Mouse (Mus musculus) neural tube, embryonic 15.5 days (tissue): ENCODE data around the gene Tpmt. TPM values are rescaled to one million over a fixed set of nuclear protein-coding genes. Genes with fewer than 3 reads are reported as not detected.

Experiments used
- polyA plus RNA-seq: library from polyadenylated mRNA; unstranded; fragments of >200 nt; fragmentation: Nextera tagmentation; extraction: Ambion mirVana; gene quantifications from 2 replicates; pipeline ENCODE4 v1.2.1, GENCODE M21; 2015

The Tpmt gene
- polyA plus RNA-seq, 1 experiment from 2014 or later, result 17.8 TPM

Other genes with a start within 250 kb of the Tpmt start
- 10.2 and 10.4 TPM in 2 replicates for gene Kif13a, start 114.9 kb downstream of the Tpmt start, polyA plus RNA-seq
- gene Nhlrc1, start 29.9 kb downstream of the Tpmt start, polyA plus RNA-seq, result 13.3 and 16.7 TPM in 2 replicates
- 13.6 and 15.4 TPM in 2 replicates for gene Kdm1b, start 1.2 kb downstream of the Tpmt start, polyA plus RNA-seq
- gene Dek, start 61.5 kb upstream of the Tpmt start, polyA plus RNA-seq, result 107 and 142 TPM in 2 replicates
- gene Rnf144b, start 77.9 kb upstream of the Tpmt start, polyA plus RNA-seq, result 1.1 and 1.2 TPM in 2 replicates